Mouse (Mus musculus) skeletal muscle tissue, postnatal 0 days (tissue): ENCODE results near the gene Slco2b1. TPM values are rescaled to one million over a fixed set of nuclear protein-coding genes. Genes with fewer than 3 reads are reported as not detected.

Source experiments
- polyA plus RNA-seq: library from polyadenylated mRNA; unstranded; fragments of >200 nt; fragmentation: Nextera tagmentation; extraction: Ambion mirVana; gene quantifications from 2 replicates; pipeline ENCODE4 v1.2.1, GENCODE M21; 2015

Gene Slco2b1
- polyA plus RNA-seq, result 5.5 and 6.9 TPM in 2 replicates

DNA sequence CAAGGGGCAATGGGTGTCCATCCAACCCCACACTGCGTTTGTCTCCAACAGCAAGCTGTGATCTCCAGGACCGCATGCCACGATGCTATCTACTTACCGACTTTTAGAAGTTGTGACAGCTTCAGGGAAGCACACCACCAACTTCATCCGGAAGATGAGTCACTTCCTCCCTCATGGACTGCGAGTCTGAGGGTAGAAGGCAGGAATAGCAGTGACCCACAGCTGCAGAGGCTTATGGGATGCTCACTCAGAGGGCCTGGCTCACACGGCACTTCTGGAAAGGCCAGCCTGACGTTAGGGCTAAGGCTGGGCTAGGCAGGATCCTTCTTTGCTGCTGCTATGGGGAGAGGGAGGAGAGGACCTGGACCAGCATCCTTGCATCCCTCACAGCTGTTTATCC lies at the start of gene Slco2b1:
Gene Slco2b1, minus strand, starts transcription at position 175 of the 400 bp plus-strand sequence.

DNA sequence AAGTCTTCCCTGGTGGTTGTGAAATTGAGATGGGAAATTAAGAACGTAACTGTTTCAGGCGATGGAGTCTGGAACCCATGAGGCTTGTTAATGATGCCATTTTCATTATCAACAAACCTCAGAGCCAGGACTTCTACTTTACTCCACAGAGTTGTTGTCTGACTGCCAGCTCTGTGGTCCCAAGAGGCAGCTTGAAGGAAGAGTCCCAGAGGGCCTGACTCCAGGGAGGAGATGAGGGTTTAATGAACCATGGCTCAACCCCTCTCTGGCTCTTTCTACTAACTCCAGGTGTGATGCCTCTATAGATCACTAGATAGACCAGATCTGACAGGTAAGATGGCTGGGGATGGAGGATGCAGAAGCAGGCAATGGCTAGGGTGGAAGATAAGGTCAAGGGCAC lies 18.8 kb upstream of the Slco2b1 start, which contains the start of gene Olfr520:
Gene Olfr520, plus strand, starts transcription at position 301 of the 400 bp plus-strand sequence.

DNA sequence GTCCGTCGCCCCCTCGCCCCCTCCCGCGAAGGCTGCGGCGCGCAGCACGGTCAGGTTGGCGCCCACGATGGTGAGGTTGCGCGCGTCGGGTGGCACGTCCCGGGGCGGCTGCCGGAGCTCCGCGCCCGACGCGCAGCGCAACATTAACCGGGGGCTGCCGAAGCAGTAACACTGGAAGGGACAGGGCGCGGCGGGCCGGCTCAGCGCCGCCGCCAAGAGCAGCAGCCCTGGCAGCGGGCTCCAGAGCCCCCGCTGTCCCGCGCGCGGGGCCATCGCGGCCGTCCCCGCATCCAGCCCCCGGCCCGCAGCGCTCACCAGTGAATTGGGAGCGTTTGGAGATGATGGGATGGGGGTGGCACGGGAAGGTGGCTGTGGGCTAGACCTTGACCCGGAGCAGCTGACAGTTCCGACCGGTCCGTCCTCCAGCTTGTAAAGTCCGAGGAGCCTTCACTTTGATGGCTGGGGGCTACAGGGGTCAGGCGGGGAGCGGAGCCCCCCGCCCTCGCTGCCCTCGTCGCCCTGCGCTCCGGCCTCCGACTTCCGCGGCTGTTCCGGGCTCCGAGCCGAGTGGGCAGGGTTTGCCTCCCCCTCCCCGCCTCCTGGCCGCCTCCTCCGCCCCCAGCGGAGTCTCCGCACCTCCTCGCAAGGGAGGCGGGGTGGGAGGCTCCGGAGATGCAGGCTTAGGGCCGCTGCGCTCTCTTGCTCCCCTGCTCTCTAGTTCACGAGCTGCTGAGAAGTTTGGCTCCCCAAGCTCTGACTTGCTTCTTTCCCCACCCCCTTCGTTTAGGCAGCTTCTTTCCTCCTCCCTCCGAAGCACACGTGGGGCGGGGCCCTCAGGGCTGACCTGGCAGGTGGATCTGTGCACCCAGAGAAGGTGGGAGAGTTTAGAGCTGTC lies 84.5 kb downstream of the Slco2b1 start, which contains the start of gene Tpbgl:
Gene Tpbgl, minus strand, starts transcription at position 728 of the 895 bp plus-strand sequence.

Other genes starting within 250 kb of the Slco2b1 start
- 1.2 and 1.5 TPM in 2 replicates for gene Klhl35, start 245.3 kb downstream of the Slco2b1 start, polyA plus RNA-seq
- 507 and 560 TPM in 2 replicates for gene Rps3, start 227.6 kb downstream of the Slco2b1 start, polyA plus RNA-seq
- 2.8 TPM in 2 replicates for gene Arrb1, start 175.9 kb downstream of the Slco2b1 start, polyA plus RNA-seq
- 21.4 and 21.7 TPM in 2 replicates for gene Tpbgl, start 84.2 kb downstream of the Slco2b1 start, polyA plus RNA-seq
- gene Olfr520, start 18.9 kb upstream of the Slco2b1 start, polyA plus RNA-seq, result not detected in 2 replicates
- gene Olfr521, start 52.2 kb upstream of the Slco2b1 start, polyA plus RNA-seq, result not detected in 2 replicates
- 1.5 and 1.6 TPM in 2 replicates for gene Neu3, start 117.1 kb upstream of the Slco2b1 start, polyA plus RNA-seq
- 0.56 and 0.87 TPM in 2 replicates for gene Xrra1, start 147.8 kb upstream of the Slco2b1 start, polyA plus RNA-seq
- gene Spcs2, start 152.1 kb upstream of the Slco2b1 start, polyA plus RNA-seq, result 154 and 170 TPM in 2 replicates